Mouse (Mus musculus): Measurements from ENCODE around the gene Bmf.

Bmf gene

DNA sequence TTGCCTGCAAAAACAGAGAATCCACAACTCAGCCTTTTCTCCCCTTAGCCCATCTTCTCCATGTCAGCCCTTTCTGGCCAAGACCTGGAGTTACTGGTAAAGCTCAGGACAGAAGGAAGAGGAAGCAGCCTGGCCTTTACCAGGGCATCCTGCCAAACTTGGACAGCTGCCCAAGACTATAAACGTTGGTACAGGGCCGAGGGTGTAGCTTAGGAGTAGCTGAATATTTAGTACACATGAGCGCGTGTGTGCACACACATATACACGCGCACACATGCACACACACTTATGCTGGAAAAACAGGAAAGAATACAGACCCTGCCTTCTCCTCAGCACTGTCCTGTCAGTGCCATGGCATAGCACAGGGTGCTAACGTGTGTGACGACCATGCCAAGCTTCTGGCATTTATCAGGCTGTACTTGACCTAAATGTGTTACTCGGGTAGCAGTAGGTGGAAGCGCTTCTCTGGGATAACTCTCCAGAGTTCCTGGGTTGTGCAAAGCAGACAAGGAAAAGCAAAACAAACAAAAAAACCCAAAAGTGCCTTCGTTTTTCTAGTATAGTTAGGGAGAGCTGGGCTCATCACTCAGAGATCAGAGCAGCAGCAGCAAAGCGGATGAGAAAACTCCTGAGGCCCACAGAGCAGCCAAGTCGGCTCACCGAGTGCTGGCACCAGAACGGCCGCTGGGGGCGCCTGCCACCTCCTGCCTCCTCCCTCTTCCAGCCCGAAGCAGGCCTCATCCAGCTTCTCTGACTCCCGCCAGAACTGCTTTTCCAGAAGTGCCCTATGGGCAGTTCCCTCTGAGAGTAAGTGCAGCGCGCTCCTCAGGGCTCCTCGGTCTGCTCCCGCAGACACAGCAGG lies 4.0 kb downstream of the Bmf start:
- peak; percentile 82 for DNase-seq (ENCODE audit: low read depth)

DNA sequence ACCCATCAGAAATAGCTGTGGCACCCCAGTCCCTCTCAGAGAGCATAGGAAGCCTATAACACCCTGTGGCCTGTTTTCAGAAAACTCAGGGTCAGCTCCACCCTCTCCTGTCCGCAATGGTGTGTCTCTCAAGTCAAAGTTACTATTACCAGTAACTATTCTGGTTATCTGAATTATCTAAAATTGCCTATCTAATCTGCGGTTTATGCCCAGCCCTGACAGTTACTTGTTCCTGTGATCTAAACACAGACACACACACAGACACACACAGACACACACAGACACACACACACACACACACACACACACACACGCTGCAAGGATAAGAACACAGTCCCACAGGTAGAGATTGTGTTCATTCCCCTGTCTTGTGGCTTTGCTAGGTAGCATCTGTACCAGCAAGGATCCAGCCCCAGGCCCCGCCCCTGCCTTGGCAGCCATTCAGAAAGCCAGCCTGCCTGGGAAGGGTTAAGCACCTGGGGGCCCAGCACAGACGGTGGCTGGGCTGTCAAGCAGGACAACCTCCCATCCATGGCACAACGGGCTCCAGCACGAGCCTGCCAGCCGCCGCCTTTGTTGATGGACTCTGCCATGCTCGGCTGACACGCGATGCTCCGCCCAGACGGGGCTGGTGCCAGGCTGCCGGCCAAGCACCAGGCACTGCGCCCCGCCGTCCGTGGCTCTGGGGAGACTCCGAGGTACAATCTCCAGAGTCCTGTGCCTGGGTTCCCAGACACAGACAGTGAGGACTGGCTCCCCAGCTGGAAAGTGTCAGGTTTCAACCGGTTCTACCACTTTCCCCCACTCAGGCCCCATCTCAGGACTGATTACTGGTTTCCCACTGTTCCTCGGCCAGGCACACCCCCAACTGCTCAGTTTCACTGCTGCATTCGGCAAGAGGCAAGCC lies 5.3 kb downstream of the Bmf start:
- peak; percentile 64 for DNase-seq (ENCODE audit: low read depth)

DNA sequence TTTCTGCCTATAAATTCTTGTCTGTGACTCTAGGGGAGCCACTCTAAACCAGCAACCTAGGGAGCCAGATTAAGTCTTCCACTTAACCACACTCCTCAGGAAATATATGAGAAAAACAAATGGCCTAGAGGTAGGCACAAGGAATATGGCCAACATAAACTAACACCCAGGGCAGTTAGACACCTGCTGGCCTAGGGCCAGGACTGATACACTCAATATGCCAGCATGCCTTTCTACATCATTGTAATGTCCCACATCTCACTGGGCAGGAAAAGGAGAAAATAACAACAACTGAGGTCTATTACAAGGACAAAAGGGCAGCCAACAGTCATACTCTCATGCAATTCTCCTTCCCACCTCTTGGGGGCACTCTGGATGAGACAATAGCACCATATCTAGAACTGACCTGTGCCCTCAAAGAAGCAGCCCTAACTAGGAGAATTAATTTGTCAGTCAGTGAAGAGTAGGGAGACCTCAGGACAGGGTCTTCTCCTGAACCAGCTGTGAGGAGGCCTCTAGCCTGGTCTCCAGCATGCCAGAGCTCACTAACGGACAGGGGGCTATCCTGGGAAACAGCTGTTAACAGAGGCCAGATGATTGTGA lies 6.4 kb downstream of the Bmf start:
- peak; percentile 45 for DNase-seq (ENCODE audit: low read depth)

DNA sequence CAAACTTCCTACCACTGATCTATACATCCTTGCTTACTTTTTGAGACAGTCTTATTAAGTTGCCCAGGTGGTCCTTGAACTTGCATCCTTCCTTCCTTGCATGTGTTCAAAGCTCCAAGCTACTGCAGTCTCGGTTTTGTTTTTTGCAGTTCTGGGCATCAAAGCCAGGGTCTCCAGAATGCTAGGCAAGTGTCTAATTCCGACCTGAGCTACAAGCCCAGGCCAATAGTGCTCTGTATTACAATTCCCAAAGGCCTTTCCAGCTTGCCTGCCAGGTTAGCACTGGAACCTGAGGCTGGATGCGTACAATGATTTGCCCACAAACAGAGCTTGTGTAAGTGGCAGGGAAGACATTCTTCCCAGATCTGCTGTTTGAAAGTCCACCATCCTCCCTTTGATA lies 7.8 kb downstream of the Bmf start:
- DNase-seq (ENCODE audit: low read depth): no peak

DNA sequence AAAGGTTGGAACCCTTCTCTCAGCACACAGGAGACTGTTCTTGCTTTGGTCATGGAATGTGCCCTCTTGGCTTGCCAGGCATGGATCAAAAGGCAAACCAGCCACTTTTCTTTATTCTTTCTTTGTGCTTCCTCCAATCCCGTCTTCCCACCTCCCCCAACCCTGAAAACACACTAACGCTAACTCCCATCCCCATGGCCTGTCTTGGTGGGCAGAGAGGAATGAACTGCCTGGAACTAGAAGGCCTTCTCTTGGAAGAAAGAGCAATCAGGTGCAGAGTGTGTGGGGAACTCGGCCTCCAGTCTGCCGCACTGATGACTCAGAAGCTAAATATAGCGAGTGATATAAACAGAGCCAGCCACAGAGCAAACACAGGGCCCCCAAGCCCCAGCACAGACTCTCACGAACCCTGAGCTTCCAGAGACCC lies 8.8 kb downstream of the Bmf start:
- no peak for DNase-seq (ENCODE audit: low read depth)

DNA sequence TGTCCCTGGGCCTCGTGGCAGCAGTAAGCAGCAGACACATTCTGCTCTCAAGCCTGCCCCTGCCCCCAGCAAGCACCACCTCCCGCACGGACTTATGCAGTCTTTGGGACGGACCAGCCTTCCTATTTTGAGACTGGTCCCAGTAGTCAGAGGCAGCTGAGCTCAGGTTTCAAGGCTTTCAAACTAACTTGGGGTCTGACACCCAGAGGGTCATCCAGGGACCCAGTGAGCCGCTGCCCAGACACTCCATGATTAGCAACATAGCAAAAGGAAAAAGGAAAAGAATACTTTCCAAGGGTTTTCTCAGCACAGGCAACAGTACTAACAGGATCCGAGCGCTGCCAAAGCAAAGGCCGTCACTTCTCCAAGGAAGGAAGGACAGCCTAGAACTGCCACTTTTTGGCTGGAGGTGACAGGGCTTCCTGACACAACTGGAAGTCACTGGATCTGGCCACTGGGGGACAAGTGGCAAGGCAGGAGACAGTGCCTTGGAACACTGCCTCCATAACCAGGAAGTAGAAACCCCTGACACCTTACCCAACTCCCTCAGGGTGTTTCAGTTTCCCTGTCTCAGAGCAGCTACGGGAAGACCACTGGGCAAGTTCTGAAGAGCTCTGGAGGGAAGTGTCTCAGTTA lies 9.5 kb downstream of the Bmf start:
- DNase-seq (ENCODE audit: low read depth): no peak

DNA sequence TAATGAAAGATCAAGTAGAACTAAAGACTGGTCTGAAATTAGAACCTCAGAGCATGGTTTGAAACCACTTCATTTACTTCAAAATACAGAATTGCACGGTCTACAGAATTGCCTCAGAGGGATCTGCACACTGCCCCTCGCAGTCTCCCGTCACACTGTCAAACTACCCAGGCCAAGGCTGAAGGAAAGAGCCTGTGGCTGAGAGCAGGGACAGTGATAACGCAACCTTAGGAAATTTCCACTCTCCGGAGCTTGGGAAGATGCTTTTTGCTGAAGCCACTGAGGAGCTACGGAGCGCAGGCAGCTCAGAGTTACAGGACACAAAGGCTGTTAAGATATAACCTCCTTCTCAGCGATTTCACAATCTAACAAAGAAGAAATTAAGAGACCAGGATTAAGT lies 10.4 kb downstream of the Bmf start:
- DNase-seq (ENCODE audit: low read depth): no peak

DNA sequence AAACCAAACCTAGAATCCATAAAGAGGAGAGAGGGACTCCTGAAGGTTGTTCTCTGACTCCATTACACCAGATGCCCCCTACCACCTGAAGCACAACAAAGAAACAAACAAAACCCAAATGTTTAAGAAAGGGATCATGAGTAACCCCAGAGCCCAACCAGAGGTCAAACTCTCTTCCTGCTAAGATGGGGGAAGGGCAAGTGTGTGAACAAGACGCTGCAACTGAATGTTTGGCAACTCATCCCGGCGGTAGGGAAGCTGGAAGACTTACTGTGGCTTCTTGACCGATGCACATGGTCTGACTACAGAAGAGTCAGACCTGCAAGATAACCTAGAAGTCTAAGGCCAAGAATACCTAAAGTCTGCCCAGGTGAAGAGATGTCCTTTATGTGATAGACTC lies 12.3 kb downstream of the Bmf start:
- DNase-seq (ENCODE audit: low read depth): no peak

DNA sequence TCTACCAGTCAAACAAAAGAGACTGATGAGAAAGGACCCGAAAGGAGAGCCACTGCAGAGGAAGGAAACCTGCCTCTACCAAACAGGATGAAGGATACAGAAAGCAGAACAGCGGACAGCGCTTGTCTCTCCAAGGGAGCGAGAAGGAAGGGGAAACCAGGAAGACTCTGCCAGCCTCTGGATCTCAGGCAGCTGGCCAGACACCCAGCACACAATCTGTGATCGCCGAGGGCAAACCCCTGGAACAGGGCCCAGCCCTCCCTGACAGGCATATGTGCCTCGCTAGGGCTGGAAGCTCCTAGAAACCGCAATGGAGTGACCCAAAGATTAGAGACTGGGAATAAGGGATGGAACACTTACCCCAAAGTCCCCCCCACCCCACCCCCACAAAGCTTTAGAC lies 12.9 kb downstream of the Bmf start:
- no peak for DNase-seq (ENCODE audit: low read depth)

DNA sequence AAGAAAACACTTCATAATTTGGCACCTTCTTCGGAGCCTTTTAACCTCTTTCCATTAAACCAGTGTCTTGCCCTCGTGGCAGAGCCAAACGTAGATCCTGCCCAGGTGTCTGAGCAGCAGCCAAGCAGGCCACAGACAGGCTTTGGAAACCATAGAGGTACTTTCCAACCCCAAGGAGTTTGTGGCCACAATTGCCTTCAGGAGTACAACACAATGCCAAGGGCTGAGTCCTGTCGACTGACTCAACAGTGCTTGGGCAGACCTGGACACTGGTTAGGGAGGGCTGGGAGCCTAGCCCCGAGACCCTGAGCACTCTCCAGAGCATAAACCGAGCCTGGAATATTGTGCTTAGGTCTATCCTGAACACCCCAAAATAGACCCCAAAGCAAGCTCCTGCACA lies 13.4 kb downstream of the Bmf start:
- DNase-seq (ENCODE audit: low read depth): no peak

DNA sequence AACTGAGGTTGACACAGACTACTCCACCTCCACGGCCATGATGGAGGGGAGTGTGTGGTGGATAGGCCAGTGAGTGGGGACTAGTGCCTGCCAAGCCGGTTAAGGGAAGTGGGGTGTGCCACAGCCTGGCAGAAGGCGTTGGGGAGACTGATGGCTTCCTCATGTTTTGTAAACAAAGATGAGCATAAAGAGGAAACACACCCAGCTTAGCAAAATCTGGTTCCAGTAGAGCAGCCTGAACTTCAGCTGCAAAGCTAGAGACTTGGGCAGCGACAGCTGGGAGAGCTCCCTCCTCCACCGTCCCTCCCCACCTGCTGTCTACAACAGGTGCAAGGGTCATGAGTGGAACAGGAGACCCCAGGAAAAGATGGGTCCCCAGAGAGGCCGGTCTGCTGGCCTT lies 15.5 kb downstream of the Bmf start:
- no peak for DNase-seq (ENCODE audit: low read depth)

DNA sequence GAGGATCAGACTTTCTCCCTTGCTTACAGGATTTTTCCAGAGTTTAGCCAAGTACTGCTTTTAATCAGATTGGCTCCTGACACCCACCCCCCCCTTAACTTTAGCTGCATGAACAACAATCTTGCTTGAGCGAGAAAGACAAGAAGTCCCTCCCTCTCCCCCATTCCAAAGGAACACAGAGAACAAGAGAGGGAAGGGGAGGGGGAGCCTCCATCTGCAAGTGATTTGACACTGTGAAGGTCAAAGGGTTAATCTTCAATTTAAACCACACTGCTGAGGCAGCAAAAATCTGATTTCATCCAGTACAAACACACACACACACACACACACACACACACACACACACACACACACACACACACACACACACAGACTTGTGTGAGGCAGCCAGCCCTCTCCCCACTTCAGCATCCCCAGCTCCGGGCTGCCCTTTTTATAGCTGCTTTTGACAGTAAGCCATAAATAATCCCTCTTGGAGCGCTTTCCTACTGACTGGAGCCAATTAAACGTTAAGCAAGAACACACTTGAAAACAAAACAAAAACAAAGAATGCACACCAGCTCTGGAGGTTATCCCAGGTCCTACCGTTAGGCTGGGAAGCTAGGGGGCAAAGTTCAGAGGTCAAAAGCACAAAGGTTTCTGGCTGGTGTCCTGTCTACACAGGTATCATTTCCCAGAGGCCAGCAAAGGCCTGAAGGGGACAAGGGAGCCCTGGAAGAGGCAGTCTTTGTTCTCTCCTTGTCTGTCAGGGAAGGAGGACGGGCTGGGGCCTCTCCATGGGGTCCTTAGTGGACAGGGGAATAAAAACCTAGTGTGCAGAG lies 16.4 kb downstream of the Bmf start:
- no peak for DNase-seq (ENCODE audit: low read depth)

DNA sequence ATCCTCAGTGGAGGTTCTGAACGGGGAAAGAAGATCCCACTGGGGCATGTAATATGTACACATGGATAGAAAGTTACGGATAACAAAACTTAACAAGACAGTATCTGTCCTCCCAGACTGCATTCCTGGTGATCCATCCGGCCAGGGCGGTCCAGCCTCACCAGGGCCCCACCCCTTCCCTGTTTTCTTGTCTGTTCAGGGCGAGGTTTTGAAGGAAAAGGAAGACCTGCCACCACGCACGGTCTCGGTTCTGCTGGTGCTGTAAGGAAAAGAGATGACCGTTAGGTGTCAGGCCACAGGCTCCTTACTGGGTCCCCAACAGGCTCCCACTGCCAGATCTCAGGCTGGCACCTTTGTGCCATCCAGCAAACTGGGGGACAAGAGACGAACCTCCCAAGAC lies 17.1 kb downstream of the Bmf start:
- no peak for DNase-seq (ENCODE audit: low read depth)

DNA sequence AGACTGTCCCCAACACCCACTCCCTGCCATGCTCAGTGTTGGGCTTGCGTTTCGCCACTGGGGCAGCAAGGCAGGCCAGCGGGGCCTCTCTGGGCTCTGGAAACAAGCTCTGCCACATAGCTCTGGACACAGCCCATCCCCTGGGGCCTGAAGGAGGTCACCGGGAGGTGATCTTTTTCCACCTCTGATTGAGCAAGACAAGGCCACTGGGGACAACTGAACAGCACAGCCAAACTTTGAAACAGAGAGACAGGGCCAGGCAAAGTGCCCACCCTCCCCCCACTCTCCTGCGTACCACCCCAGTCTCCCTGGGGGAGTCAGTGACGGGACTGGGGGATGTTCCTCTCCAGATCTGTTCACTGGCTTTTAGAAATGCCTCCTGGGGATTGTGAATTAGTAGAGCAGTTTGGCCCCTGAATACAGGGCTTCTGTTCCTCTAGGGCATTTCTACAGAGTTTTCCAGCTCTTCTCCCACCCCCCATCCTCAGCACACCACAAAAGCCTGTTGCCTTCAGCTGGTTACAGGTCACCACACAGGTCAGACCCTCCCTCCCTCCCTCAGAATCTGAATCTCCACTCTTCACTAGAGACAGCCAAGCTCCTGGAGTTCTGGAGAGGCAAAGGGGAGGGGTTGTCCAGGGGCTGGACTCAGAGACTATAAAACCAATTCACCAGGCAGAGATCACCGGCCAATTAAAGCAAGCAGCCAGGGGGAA lies 19.9 kb downstream of the Bmf start:
- no peak for DNase-seq (ENCODE audit: low read depth)

DNA sequence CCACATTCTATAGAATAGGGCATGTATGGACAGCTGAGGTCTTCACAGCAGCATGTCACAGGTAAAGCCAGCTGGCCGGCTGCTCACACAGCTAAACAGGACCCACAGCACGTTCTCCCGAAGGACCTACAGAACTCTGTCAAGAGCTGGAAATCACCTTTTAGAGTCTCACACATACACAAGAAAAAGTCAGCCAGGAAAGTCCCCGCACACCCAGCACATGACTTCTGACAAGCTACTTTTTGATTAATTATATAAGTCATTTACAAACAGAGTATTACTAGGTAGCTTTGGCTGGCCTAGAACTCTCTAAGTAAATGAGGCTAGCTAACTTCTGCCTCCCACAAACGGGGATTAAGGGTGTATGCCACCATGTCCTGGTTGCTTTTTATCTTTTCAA lies 22.9 kb downstream of the Bmf start:
- no peak for DNase-seq (ENCODE audit: low read depth)

DNA sequence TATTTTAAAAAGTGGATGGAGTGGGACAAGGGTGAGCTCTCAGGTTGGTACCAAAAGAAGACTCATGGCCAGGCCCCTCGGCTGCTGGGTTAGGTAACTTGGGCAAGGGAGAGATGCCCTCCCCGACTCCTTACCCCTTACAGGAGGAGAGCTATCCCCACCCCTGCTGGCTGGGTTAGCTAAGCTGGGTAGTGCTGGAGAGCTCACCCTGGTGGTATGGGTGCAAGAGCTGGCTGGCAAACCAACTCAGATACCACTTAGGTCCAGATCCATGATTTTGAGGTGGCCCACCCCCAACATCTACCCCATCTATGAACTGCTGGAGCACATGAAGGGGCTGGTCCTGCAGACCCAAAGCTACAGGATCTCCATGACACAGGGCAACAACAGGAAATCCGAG lies 24.7 kb downstream of the Bmf start:
- no peak for DNase-seq (ENCODE audit: low read depth)

DNA sequence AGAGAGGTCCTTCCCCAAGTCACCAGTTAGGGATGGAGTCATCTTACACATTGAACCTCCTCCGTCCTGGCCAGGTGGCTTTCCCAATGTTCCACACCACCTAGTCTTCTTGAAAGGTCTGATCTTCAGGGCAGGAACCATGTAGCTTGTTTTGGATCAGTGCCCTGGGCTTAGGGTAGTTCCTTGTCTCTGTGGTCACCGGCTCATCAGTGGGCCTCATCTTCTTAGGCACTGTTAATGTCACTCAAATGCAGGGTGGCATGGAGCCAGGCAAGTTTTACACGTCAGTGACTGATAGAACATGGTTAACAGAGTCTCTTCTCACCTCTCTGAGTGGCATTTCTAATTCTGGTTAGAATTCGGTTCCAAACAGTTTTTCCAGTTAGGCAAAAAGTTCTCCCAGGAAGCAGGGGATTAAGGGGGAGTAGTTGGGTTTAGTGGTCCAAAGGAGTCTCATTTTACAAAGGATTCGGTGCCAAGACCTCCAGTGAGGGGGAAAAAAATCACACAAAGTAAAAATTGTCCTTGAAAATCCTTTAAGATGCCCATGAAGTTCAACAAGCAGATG lies 26.2 kb downstream of the Bmf start:
- no peak for DNase-seq (ENCODE audit: low read depth)

DNA sequence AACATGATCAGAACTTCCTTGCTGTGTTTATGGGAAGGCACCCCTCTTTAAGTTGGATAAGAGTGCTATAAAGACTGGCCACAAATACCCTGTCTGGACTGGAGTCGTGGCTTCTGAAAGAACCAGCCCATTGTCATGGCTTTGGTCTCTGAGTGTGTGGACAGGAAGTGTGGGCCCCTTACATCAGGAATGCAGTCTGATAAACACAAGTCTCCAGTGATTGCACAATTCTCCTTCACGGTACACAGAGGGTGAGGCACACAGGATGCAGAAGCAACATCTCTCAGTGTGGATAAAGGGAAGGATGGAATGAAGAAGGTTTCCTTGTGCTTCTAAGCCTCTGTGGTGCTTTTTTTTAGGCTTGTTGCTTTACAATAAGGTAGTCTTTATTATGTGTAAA lies 27.2 kb downstream of the Bmf start:
- DNase-seq (ENCODE audit: low read depth): no peak

DNA sequence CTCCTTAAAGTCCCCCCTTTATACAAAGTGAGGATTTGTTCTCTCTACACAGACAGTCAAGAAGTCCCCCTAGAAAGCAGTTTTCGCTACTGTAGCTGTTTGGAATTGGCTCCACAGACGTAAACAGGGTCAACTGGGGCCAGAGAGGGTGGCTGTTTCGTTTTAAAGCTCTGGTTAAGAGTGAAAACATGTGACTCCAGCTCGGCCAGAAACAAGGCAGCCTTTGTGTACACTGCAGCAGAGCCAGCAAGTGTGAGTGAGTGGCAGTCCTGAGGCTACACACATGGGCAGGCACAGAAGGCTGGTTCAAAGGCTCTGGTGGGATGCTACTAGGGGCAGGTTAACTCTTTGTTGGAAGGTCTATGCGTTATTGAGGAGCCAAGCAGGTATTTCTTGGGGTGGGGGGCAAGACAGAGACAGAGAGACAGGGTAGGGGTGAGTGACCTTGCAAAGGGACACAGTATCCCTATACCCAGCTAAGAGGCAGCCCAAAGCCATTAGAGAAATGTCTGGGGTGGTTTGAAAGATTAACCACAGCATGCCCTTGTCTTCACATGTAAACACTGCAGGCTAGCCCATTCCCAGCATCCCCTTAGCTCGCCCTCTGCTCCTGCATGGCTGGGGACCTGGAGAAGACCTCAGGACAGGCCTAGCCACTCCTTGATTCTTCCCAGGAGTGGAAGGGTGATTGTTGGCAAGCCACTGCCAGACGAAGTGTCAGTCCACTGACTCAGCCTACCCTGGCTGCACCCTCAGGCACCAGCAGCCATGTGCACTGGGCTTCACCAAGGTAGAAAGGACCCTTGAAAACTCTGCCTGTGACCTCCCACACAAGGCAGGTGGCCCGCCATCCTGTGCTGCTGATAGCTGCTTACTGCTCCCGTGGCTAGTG lies 29.2 kb downstream of the Bmf start:
- no peak for DNase-seq (ENCODE audit: low read depth)
